Mouse (Mus musculus) embryo, embryonic 10.5 days (tissue): ENCODE measurements around the gene Htr5b.

Experiments used
- DNase-seq: peaks from one replicate; pipeline ENCODE4 v3.0.0-alpha.2; 2015; ENCODE audit warnings: low spot score

Htr5b gene

DNA sequence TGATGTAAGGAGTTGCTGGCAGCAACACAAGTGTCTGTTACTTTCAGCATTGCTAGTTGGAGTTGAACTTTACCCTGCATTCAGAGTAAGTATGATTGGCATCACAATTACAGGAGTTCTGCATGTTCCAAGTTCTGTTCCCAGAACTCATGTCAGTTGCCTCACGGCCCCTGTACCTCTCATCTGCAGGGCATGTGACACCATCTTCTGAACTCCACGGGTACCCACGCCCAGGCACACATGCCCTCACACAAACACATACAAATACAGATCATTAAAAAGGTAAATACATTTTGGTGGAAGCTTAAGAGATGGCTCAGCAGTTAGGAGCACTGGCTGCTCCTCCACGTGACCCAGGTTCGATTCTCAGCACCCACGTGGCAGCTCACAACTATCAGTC is 41.5 kb downstream of the Htr5b start:
- no peak for DNase-seq

DNA sequence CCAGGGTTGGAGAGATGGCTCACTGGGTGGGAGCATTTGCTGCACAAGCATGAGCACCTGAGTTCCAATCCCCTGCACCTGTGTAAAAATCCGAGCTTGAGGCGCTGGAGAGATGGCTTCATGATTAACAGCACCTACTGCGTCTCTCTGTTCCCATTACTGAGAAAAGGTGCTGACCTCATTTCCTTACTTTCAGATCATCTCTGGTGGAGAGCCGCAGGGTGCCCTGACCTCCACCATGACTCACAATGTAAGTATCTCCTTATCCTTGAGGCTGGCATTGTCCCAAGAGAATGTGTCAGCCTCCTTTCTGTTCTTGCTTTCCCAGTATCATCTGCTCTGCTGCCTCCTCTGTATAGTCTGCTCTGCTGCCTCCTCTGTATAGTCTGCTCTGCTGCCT is 45.2 kb downstream of the Htr5b start:
- DNase-seq = no peak

- no peak for DNase-seq
These were observed 48.9 kb downstream of the Htr5b start for GRCm38 (mm10) chr1:121479403-121479802.

- DNase-seq = no peak
These were observed 49.8 kb downstream of the Htr5b start for GRCm38 (mm10) chr1:121478284-121478980.

DNA sequence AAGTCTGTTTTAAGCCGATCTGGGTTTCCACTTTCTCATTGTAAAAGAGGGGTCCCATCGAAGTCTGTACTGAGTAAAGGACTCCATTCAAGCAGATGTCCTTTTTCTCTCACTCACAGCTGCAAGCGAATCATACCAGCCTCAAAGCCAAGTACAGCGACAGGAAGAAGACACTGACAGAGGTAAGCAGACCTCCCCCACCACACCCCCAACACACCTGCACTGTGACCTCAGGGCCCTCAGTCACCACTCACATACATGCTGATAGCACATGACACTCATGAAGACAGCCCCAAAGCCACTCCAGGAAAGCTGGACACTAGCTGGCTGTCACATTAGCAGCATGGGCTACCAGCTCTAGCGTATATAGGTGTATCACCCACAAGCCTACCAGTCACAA is 50.5 kb downstream of the Htr5b start:
- no peak for DNase-seq

GRCm38 (mm10) chr1:121471503-121471902 is 56.8 kb downstream of the Htr5b start:
- DNase-seq = no peak

GRCm38 (mm10) chr1:121468271-121468670 is 60.0 kb downstream of the Htr5b start:
- no peak for DNase-seq

- no peak for DNase-seq
These were observed 62.0 kb downstream of the Htr5b start for GRCm38 (mm10) chr1:121466276-121466675.

DNA sequence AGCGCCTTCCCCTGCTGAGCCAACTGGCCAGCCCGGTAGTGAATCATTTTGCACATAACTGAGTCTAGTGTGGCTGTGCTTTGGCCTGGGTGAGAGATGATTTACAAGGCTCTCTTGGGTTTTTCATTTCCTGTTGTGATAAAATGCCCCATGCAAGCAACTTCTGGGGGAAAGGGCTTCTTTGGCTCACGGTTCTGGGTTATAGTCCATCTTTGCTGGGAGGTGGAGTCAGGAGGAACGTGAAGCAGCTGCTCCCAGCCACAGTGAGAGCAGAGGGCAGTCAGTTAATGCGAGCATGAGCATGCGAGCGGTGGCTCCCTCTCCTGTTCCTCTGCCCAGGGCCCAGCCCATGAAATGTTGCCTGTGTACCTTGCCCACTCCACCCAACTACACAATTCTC is 64.5 kb downstream of the Htr5b start:
- no peak for DNase-seq

GRCm38 (mm10) chr1:121462643-121463042 is 65.6 kb downstream of the Htr5b start:
- DNase-seq = no peak

DNA sequence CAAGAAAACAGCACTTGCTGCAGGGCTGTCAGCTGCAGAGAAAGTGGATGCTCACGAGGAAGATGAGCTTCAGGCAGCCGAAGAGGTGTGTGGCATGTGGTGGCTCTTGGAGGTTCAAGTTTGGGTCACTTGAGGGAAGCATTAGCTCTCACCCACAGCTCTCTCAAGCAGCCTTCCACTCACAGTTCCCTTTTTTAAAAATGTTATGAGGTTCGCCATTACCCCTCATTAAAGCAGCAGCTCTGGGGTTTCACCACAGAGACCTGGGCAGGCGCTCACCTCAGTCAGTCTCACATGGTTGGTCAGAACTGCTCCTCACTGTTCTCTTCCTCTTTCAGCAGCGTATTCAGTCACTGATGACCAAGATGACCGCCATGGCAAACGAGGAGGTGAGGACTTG is 66.4 kb downstream of the Htr5b start:
- DNase-seq = no peak

- no peak for DNase-seq
These were observed 68.2 kb downstream of the Htr5b start for GRCm38 (mm10) chr1:121460077-121460476.
